Mouse (Mus musculus) hindbrain, postnatal 0 days (tissue): ENCODE measurements around the gene Gm20388. TPM values are rescaled to one million over a fixed set of nuclear protein-coding genes. Genes with fewer than 3 reads are reported as not detected.

Experiments
- ATAC-seq: fragments of 200-750 bp; cut with Nextera tagmentation; 2 replicates; pipeline ENCODE4 v1.8.0; 2017; ENCODE audit warnings: mild to moderate bottlenecking, moderate TSS enrichment, moderate library complexity
- DNase-seq: peaks from one replicate; pipeline ENCODE4 v3.0.0-alpha.2; 2015; ENCODE audit warnings: low spot score
- H3K27ac ChIP-seq: fragments of 300-500 bp; sonication (generic); 2 replicates; pipeline ENCODE4 v1.5.1; 2014; ENCODE audit warnings: mild to moderate bottlenecking
- H3K27me3 ChIP-seq: fragments of 300-500 bp; sonication (generic); 2 replicates; pipeline ENCODE4 v1.6.1; 2014; ENCODE audit warnings: low read length, mixed read lengths; ENCODE audit not compliant: insufficient read depth
- H3K36me3 ChIP-seq: fragments of 300-500 bp; sonication (generic); 2 replicates; pipeline ENCODE4 v1.6.1; 2014; ENCODE audit warnings: low read length, mixed read lengths; ENCODE audit not compliant: insufficient read depth
- H3K4me1 ChIP-seq: fragments of 300-500 bp; sonication (generic); 2 replicates; pipeline ENCODE4 v1.6.1; 2014; ENCODE audit warnings: antibody characterized with exemption, low read length, mixed read lengths; ENCODE audit not compliant: insufficient read depth
- H3K4me2 ChIP-seq: fragments of 300-500 bp; sonication (generic); 2 replicates; pipeline ENCODE4 v1.6.1; 2014; ENCODE audit warnings: low read depth, mild to moderate bottlenecking, low read length, moderate library complexity, mixed read lengths
- H3K4me3 ChIP-seq: fragments of 300-500 bp; sonication (generic); 2 replicates; pipeline ENCODE4 v1.5.1; 2014; ENCODE audit warnings: low read length
- H3K9ac ChIP-seq: fragments of 300-500 bp; sonication (generic); replicated peaks from 2 replicates; pipeline ENCODE4 v1.6.1; 2014; ENCODE audit warnings: mild to moderate bottlenecking, low read length, moderate library complexity, mixed read lengths
- H3K9me3 ChIP-seq: fragments of 300-500 bp; sonication (generic); 2 replicates; pipeline ENCODE4 v1.6.1; 2016; ENCODE audit warnings: low read length, mixed read lengths
- CTCF ChIP-seq: IDR thresholded peaks from 2 replicates; pipeline ENCODE4 v1.5.1; 2016; ENCODE audit warnings: antibody characterized with exemption, control low read depth, low read depth
- WGBS: fragments of 180-500 bp; shearing (Covaris S2); extraction: QIAGEN DNeasy Blood & Tissue Kit; methylation state at CpG from one replicate; pipeline ENCODE4 v1.1.7; 2014; 5-methylcytosine and 5-hydroxymethylcytosine counted together
- polyA plus RNA-seq: library from polyadenylated mRNA; unstranded; fragments of >200 nt; fragmentation: Nextera tagmentation; extraction: Ambion mirVana; gene quantifications from 2 replicates; pipeline ENCODE4 v1.2.1, GENCODE M21; 2015
- total RNA-seq: library from RNA; depleted of rRNA; stranded (reverse); fragments of >200 nt; gene quantifications from 2 replicates; pipeline ENCODE4 v1.2.3, GENCODE M21; 2014

Gm20388 gene
- total and polyA plus RNA-seq, 2 experiments from 2014 or later: 71.3 TPM; not detected in 1

- no peak for ATAC-seq
- H3K36me3 ChIP-seq: no peaks in the 10 kb centered on the region
- 76% methylated on average over 10 of the region's 10 CpGs for WGBS
These were observed 4167.4 kb downstream of the Gm20388 start for GRCm38 (mm10) chr8:124077998-124078397.

GRCm38 (mm10) chr8:124078969-124079368 lies 4168.3 kb downstream of the Gm20388 start:
- H3K9me3 ChIP-seq: no peaks in the 10 kb centered on the region
- DNase-seq (no peak), ATAC-seq (no peak)
- no peaks in the 10 kb centered on the region for H3K27me3 ChIP-seq
- H3K36me3 ChIP-seq: no peaks in the 10 kb centered on the region
- H3K27ac ChIP-seq: no peak overlapping the region
- 55% methylated on average over 7 of the region's 7 CpGs for WGBS
- no peak overlapping the region for H3K4me3 ChIP-seq
- H3K4me2 ChIP-seq: no peak overlapping the region
- no peak for TF ChIP-seq CTCF
- H3K9ac ChIP-seq: no peak overlapping the region
- H3K4me1 ChIP-seq: no peaks in the 10 kb centered on the region

More at GRCm38 (mm10) chr8:124077998-124078397, 4167.4 kb downstream of the Gm20388 start:
- no peak overlapping the region for H3K4me2 ChIP-seq
- no peaks in the 10 kb centered on the region for H3K4me1 ChIP-seq
- DNase-seq: no peak
- H3K27ac ChIP-seq: no peak overlapping the region
- TF ChIP-seq CTCF: no peak
- H3K9ac ChIP-seq: no peak overlapping the region
- H3K4me3 ChIP-seq: no peak overlapping the region
- no peaks in the 10 kb centered on the region for H3K27me3 ChIP-seq
- no peaks in the 10 kb centered on the region for H3K9me3 ChIP-seq

DNA sequence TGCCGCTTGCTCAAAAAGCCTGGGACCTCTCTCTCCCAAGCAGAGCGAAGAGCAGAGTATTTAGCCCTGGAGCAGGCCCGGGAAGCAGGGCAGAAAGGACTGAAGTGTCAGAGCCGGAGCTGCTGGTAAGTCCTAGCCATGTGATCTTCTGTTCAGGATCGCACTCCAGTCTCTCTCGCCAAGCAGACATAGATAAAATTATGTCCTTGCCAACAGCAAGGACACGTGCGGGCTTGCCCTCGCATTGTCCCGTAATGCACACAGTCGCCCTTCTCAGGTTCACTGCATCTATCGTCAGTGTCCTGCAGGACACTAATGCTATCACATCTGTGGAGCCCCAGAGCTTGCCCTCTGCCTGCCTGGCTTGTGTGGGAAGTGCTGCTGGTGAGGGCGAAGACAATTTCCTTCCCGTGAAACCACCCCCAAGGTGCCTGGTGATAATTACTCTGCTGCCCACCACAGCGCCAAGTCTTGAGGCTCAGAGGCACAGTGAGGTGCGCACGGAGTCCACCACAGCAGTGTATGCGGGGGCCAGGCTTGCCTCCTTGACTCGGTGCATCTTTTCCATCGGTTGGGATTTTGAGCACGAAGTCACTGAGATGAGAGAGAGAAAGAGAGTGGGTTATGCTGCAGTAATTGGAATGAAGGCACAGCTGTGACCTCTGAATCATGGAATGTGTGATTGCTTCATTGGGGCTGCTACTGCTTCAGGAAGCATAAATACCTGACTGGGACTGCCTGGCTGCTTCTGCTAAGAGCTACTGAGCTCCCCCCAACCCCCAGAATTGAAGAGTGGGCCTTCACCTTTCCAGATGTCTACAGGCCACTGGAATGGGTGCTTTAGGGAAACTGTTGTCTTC lies 4170.1 kb downstream of the Gm20388 start:
- H3K27ac ChIP-seq: no peak overlapping the region

GRCm38 (mm10) chr8:124082616-124083015 lies 4172.0 kb downstream of the Gm20388 start:
- no peaks in the 10 kb centered on the region for H3K9me3 ChIP-seq
- no peak for DNase-seq
- H3K4me2 ChIP-seq: no peak overlapping the region
- no peak for TF ChIP-seq CTCF
- no peaks in the 10 kb centered on the region for H3K4me1 ChIP-seq
- no peak overlapping the region for H3K27ac ChIP-seq
- 89% methylated on average over 8 of the region's 8 CpGs for WGBS
- H3K27me3 ChIP-seq: no peaks in the 10 kb centered on the region
- no peak overlapping the region for H3K4me3 ChIP-seq
- H3K36me3 ChIP-seq: no peaks in the 10 kb centered on the region
- H3K9ac ChIP-seq: no peak overlapping the region
- ATAC-seq: no peak

More for the DNA sequence above, 4170.1 kb downstream of the Gm20388 start:
- Histone ChIP-seq H3K9ac (no peak overlapping the region), H3K36me3 (no peaks in the 10 kb centered on the region), H3K9me3 (no peaks in the 10 kb centered on the region), H3K27me3 (no peaks in the 10 kb centered on the region), H3K4me2 (no peak overlapping the region), H3K4me1 (no peaks in the 10 kb centered on the region), H3K4me3 (no peak overlapping the region)
- 77% methylated on average over 21 of the region's 21 CpGs for WGBS
- DNase-seq: no peak
- TF ChIP-seq CTCF: no peak
- no peak for ATAC-seq

DNA sequence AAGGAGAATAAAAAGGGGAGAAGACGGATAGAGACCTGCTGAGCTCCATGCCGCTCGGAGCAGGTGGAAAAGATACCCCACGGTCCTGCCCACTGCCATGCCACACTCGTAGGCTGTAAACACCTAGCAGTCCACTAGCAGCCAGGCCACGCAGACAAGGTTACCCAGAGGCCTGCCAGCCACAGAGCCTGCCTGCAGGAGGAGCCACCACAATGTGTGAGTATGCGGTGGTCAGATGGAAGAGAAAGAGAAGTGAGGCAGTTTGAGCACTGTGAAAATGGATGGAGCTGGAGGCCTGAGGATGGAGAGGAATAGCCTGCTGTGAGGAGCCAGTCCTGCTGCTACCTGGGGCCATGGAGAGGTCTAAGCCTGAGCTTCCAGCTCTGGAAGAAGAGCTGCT lies 4173.0 kb downstream of the Gm20388 start:
- Histone ChIP-seq H3K9me3 (no peaks in the 10 kb centered on the region), H3K4me1 (no peaks in the 10 kb centered on the region), H3K4me2 (no peak overlapping the region), H3K27me3 (no peaks in the 10 kb centered on the region), H3K36me3 (no peaks in the 10 kb centered on the region), H3K27ac (no peak overlapping the region), H3K4me3 (no peak overlapping the region), H3K9ac (no peak overlapping the region)
- TF ChIP-seq CTCF: peak; percentile 31
- DNase-seq: no peak
- ATAC-seq: no peak
- 82% methylated on average over 7 of the region's 7 CpGs for WGBS

DNA sequence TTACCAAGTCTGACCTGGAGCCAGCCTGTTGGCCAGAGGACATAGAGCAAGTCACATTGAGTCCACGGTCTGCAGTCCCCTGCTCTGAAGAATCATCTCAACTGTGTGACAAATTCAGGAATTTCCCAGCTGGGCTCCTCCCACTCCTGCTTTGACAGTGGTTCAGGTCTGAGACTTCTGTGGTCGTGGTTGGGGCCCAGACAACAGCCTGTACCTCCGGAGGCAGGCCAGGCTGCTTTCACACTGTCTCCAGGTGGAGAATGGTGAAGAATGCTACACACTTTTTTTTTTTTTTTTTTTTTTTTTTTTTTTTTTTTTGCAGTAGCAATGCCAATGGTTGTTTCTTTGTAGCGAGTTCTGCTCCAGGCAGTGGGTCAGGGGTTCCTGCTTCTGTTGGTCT lies 4175.0 kb downstream of the Gm20388 start:
- H3K9ac ChIP-seq: no peak overlapping the region
- no peak for TF ChIP-seq CTCF
- no peak overlapping the region for H3K4me3 ChIP-seq
- no peaks in the 10 kb centered on the region for H3K9me3 ChIP-seq
- H3K27me3 ChIP-seq: no peaks in the 10 kb centered on the region
- DNase-seq: no peak
- no peak overlapping the region for H3K4me2 ChIP-seq
- no peak overlapping the region for H3K27ac ChIP-seq
- no peaks in the 10 kb centered on the region for H3K36me3 ChIP-seq
- ATAC-seq: no peak
- H3K4me1 ChIP-seq: no peaks in the 10 kb centered on the region
- WGBS: 71% methylated on average over 4 of the region's 4 CpGs

DNA sequence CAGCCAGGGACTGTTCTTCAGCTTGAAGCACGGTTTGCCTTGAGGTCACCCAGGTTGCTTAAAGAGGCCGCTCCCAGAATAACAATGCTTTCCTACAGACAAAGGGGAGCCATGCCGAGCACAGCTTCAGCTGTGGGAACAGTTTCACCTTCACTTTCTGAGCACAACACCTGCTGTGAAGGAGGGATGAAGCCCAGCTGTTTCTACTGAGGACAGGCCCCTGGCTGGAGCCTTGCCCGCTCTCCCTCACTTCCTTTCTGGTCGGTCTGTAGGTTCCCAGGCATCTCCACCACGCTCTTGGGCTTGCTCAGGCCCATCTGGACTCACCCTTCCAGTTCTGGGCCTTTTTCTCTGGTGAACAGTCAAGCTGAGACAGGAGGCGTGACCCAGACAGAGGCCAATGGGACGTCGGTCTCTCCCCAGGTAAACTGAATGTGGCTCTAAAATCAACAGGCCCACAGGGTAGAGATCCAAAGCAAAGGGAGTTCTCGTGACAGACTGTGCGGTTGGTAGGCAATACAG lies 4177.5 kb downstream of the Gm20388 start:
- no peaks in the 10 kb centered on the region for H3K9me3 ChIP-seq
- no peaks in the 10 kb centered on the region for H3K4me1 ChIP-seq
- TF ChIP-seq CTCF: no peak
- H3K4me3 ChIP-seq: no peak overlapping the region
- ATAC-seq (no peak), DNase-seq (no peak)
- H3K4me2 ChIP-seq: no peak overlapping the region
- 52% methylated on average over 11 of the region's 11 CpGs for WGBS
- no peaks in the 10 kb centered on the region for H3K27me3 ChIP-seq
- H3K27ac ChIP-seq: no peak overlapping the region
- H3K36me3 ChIP-seq: no peaks in the 10 kb centered on the region
- no peak overlapping the region for H3K9ac ChIP-seq
